Mouse (Mus musculus): ENCODE measurements around the gene Zfp385a. TPM values are rescaled to one million over a fixed set of nuclear protein-coding genes. Genes with fewer than 3 reads are reported as not detected.

The Zfp385a gene
- polyA plus RNA-seq, 1 experiment from 2014 or later, result 22.1 TPM

MicroRNA genes within 50 kb of the gene (microRNA counts, 519-probe panel; counts per million panel counts)
- microRNA mmu-miR-148b, result 5,180 counts per million, percentile 88 among the panel's probes with 10 or more counts

Small RNA genes lying within 50 kb of the gene (microRNA-seq; reads per million reads assigned to microRNA genes)
- 288 reads per million, percentile 62 among the genes with 10 or more reads in this experiment for gene Mir148b
- gene Mir6963, result not detected

Other genes with a start within 250 kb of the Zfp385a start
- 15.7 and 19.6 TPM in 2 replicates for gene Smug1, start 173.0 kb downstream of the Zfp385a start, polyA plus RNA-seq (2016; fragmentation: Nextera tagmentation; extraction: Ambion mirVana)
- gene Cbx5, start 100.3 kb downstream of the Zfp385a start, polyA plus RNA-seq (2016; fragmentation: Nextera tagmentation; extraction: Ambion mirVana), result 202 and 206 TPM in 2 replicates
- gene Hnrnpa1, start 99.7 kb downstream of the Zfp385a start, polyA plus RNA-seq (2016; fragmentation: Nextera tagmentation; extraction: Ambion mirVana), result 1,897 and 1,928 TPM in 2 replicates
- 4.7 and 5.9 TPM in 2 replicates for gene Nfe2, start 81.7 kb downstream of the Zfp385a start, polyA plus RNA-seq (2016; fragmentation: Nextera tagmentation; extraction: Ambion mirVana)
- 281 and 285 TPM in 2 replicates for gene Copz1, start 67.4 kb downstream of the Zfp385a start, polyA plus RNA-seq (2016; fragmentation: Nextera tagmentation; extraction: Ambion mirVana)
- 0.16 and 0.29 TPM in 2 replicates for gene Gpr84, start 29.5 kb downstream of the Zfp385a start, polyA plus RNA-seq (2016; fragmentation: Nextera tagmentation; extraction: Ambion mirVana)
- gene Itga5, start 26.7 kb upstream of the Zfp385a start, polyA plus RNA-seq (2016; fragmentation: Nextera tagmentation; extraction: Ambion mirVana), result 29.5 and 29.7 TPM in 2 replicates
- not detected in 2 replicates for gene Gtsf1, start 90.4 kb upstream of the Zfp385a start, polyA plus RNA-seq (2016; fragmentation: Nextera tagmentation; extraction: Ambion mirVana)
- not detected in 2 replicates for gene Gtsf2, start 108.4 kb upstream of the Zfp385a start, polyA plus RNA-seq (2016; fragmentation: Nextera tagmentation; extraction: Ambion mirVana)
- gene Nckap1l, start 113.7 kb upstream of the Zfp385a start, polyA plus RNA-seq (2016; fragmentation: Nextera tagmentation; extraction: Ambion mirVana), result 1.1 and 1.3 TPM in 2 replicates
- 6.0 and 10.4 TPM in 2 replicates for gene Pde1b, start 162.9 kb upstream of the Zfp385a start, polyA plus RNA-seq (2016; fragmentation: Nextera tagmentation; extraction: Ambion mirVana)
- gene Ppp1r1a, start 197.9 kb upstream of the Zfp385a start, polyA plus RNA-seq (2016; fragmentation: Nextera tagmentation; extraction: Ambion mirVana), result 14.3 and 16.4 TPM in 2 replicates
- not detected in 2 replicates for gene Glycam1, start 225.0 kb upstream of the Zfp385a start, polyA plus RNA-seq (2016; fragmentation: Nextera tagmentation; extraction: Ambion mirVana)

All from embryonic facial prominence, embryonic 10.5 days (tissue).